Mouse (Mus musculus) adrenal gland, adult 10 weeks (tissue): ENCODE data around the gene Mixl1. TPM values are rescaled to one million over a fixed set of nuclear protein-coding genes. Genes with fewer than 3 reads are reported as not detected.

Experiments
- polyA plus RNA-seq: library from polyadenylated mRNA; stranded (reverse); fragments of 350-450 nt; fragmentation: Illumina TruSeq; extraction: RNeasy Lipid Tissue Mini Kit (QIAGEN cat#74804); gene quantifications from one replicate; pipeline ENCODE4 v1.2.3, GENCODE M21; 2014; ENCODE audit warnings: low read depth, low replicate concordance

The Mixl1 gene
- polyA plus RNA-seq: not detected

DNA sequence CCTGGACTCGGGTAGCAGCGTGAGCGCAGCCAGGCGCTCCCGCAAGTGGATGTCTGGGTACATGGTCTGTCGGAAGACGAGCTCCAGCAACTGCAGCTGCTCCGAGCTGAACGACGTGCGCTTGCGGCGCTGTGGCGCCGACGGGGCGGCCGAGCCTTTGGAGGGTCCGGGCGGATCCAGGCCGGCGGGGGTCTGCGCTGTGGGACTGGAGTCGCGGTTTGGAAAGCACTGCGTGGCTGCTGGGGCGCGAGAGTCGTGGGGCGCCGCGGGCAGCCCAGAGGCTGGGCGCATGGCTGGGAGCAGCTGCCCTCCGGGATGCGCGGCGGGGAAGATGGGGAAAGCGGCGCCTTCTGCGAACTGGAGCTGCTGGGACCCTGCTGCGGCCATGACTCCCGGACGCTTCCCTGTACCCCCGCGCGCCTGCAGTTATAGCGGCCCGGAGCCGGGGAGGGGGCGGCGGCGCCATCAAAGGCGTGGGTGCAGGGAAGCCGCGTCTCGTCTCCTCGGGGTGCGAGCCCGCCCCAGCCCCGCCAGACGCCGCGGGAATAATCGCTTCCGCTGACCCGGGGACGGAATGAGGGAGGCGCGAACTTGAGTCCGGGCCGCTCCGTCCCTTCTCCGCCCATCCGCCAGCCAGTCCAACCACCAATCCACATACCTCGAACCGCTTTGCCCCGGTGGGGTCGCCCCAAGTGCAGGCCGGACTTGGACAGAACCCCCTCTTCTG lies at the start of gene Mixl1:
TSS of gene Mixl1 (minus strand) at position 409 of the 727 bp plus-strand sequence.

DNA sequence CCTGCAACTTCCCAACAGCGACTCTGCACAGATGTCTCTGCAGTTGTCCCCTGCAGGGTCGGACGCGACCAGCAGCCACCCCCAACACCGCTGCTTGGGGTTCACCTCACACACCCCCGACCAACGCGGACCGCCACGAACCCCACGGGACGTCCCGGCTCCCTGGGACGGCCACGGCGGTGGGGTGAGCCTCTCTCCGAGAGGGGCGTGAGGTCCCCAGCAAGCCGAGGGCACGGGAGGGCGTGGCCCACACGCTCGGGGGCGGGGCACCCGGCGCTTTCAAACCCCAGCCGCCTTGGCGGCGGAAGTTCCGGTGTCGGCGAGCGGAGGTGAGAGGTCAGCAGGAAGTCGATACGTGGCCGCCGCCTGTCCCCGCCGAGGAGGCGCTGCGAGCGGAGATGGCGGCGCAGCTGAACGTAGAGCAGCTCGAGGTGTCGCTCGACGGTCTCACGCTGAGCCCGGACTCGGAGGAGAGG lies 28.9 kb upstream of the Mixl1 start, which contains the start of gene Acbd3:
TSS of gene Acbd3 (plus strand) at position 340 of the 476 bp plus-strand sequence.

Other genes with a start within 250 kb of the Mixl1 start
- gene Stum, start 213.5 kb downstream of the Mixl1 start, polyA plus RNA-seq: 0.12 TPM
- gene Parp1, start 128.1 kb downstream of the Mixl1 start, polyA plus RNA-seq: 26.9 TPM
- gene Lin9, start 55.9 kb downstream of the Mixl1 start, polyA plus RNA-seq: 16.9 TPM
- gene Acbd3, start 29.0 kb upstream of the Mixl1 start, polyA plus RNA-seq: 98.0 TPM
- gene H3f3a, start 116.9 kb upstream of the Mixl1 start, polyA plus RNA-seq: 1,682 TPM
- 33.7 TPM for gene Sde2, start 154.1 kb upstream of the Mixl1 start, polyA plus RNA-seq
- gene Lefty2, start 196.1 kb upstream of the Mixl1 start, polyA plus RNA-seq: 0.23 TPM
- gene Pycr2, start 207.3 kb upstream of the Mixl1 start, polyA plus RNA-seq: 3.1 TPM
- 1.6 TPM for gene Lefty1, start 238.0 kb upstream of the Mixl1 start, polyA plus RNA-seq
- 10.2 TPM for gene Tmem63a, start 245.3 kb upstream of the Mixl1 start, polyA plus RNA-seq